Mouse (Mus musculus): ENCODE measurements at regions not wholly inside any gene's neighbourhood (a gene's known extent, or its start where the extent isn't known, plus 50 kb on each side); places are given as distances from the start of the nearest gene placed in this dataset.

DNA sequence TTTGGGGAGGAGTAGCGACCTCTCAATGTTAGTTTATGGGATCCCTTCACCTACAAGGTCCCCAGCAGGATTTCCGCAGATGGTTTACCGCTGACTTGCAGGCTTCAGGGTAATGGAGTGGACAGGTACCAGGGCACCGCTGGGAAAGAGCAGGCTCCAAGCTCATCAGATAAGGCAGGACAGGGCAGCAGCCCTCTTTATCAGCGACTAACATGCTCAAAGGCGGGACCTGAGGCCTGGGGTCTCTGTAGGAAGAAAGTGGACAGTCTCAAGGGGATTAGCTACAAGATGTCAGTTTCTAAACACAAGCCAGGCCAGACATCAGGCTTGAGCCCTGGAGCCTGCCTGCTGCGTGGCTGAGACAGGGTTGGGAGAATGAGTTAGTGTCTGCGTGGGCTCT lies 74.9 kb upstream of the Stx18 start:
- TF ChIP-seq CTCF (IDR thresholded peaks at IDR 0.05; ENCODE audit: insufficient read depth, low read depth, low read length) = no peak
- TF ChIP-seq POLR2A (IDR thresholded peaks at IDR 0.05; ENCODE audit: insufficient read depth, low read depth, low read length) = no peak

Data from olfactory bulb, adult 2 months (tissue).